Mouse (Mus musculus): ENCODE measurements around the gene Serpina3k. TPM values are rescaled to one million over a fixed set of nuclear protein-coding genes. Genes with fewer than 3 reads are reported as not detected.
"Not testable (repeated sequence)": the region's sequence is repeated elsewhere in the genome, so short reads cannot be mapped to it uniquely, and the experiment has no call there.

Gene Serpina3k
- polyA plus RNA-seq, 1 experiment from 2014 or later = not detected

- H3K27me3 ChIP-seq (ENCODE audit: control insufficient read depth, insufficient read depth, low read length); ATAC-seq (replicated peaks; ENCODE audit: insufficient number of reproducible peaks, low FRiP score, low TSS enrichment, low read depth); H3K36me3 ChIP-seq (replicated peaks; ENCODE audit: control insufficient read depth, insufficient read depth, low read depth, low read length); H3K4me3 ChIP-seq (ENCODE audit: low read depth, low read length); H3K27ac ChIP-seq (replicated peaks; ENCODE audit: low read depth, low read length); H3K9me3 ChIP-seq (replicated peaks; ENCODE audit: control insufficient read depth, low read length); H3K4me2 ChIP-seq (ENCODE audit: low read depth, low read length); DNase-seq (ENCODE audit: low spot score); H3K4me1 ChIP-seq (ENCODE audit: control insufficient read depth, insufficient read depth, low read length); H3K9ac ChIP-seq (replicated peaks; ENCODE audit: low read length): not testable (repeated sequence)
- WGBS = 63% methylated on average over 5 of the region's 5 CpGs
These were observed 38.9 kb downstream of the Serpina3k start for GRCm38 (mm10) chr12:104377179-104377578.

DNA sequence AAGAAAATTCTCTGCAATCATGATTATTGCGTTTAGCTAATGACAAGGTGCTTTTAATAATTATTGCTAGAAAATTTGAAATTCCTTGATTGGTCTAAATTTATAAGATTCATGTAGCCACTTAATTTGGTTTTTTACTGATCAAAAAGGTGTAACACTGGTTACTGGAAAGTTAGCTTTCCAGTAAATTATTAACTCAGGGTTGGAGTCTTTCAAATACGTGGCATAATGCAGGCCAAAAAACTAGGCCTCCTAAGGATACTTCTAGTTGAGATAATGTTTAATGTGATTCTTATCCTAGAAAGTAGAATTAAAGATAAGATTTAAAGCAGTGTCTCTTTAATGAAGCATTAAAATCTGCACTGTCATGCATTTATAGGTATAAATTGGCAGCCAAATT lies 40.1 kb downstream of the Serpina3k start:
- not testable (repeated sequence) for H3K27ac ChIP-seq (replicated peaks; ENCODE audit: low read depth, low read length); H3K4me2 ChIP-seq (ENCODE audit: low read depth, low read length); H3K9ac ChIP-seq (replicated peaks; ENCODE audit: low read length); ATAC-seq (replicated peaks; ENCODE audit: insufficient number of reproducible peaks, low FRiP score, low TSS enrichment, low read depth); H3K4me3 ChIP-seq (ENCODE audit: low read depth, low read length); H3K4me1 ChIP-seq (ENCODE audit: control insufficient read depth, insufficient read depth, low read length); H3K36me3 ChIP-seq (replicated peaks; ENCODE audit: control insufficient read depth, insufficient read depth, low read depth, low read length); DNase-seq (ENCODE audit: low spot score); H3K9me3 ChIP-seq (replicated peaks; ENCODE audit: control insufficient read depth, low read length); H3K27me3 ChIP-seq (ENCODE audit: control insufficient read depth, insufficient read depth, low read length)
- 69% methylated on average over 2 of the region's 2 CpGs for WGBS

- DNase-seq (ENCODE audit: low spot score); H3K9me3 ChIP-seq (replicated peaks; ENCODE audit: control insufficient read depth, low read length); H3K4me1 ChIP-seq (ENCODE audit: control insufficient read depth, insufficient read depth, low read length); H3K4me3 ChIP-seq (ENCODE audit: low read depth, low read length); H3K36me3 ChIP-seq (replicated peaks; ENCODE audit: control insufficient read depth, insufficient read depth, low read depth, low read length); H3K9ac ChIP-seq (replicated peaks; ENCODE audit: low read length); H3K4me2 ChIP-seq (ENCODE audit: low read depth, low read length); H3K27ac ChIP-seq (replicated peaks; ENCODE audit: low read depth, low read length); ATAC-seq (replicated peaks; ENCODE audit: insufficient number of reproducible peaks, low FRiP score, low TSS enrichment, low read depth); H3K27me3 ChIP-seq (ENCODE audit: control insufficient read depth, insufficient read depth, low read length): not testable (repeated sequence)
- WGBS = 43% methylated on average over 5 of the region's 5 CpGs
These were observed 40.5 kb downstream of the Serpina3k start for GRCm38 (mm10) chr12:104378815-104379214.

DNA sequence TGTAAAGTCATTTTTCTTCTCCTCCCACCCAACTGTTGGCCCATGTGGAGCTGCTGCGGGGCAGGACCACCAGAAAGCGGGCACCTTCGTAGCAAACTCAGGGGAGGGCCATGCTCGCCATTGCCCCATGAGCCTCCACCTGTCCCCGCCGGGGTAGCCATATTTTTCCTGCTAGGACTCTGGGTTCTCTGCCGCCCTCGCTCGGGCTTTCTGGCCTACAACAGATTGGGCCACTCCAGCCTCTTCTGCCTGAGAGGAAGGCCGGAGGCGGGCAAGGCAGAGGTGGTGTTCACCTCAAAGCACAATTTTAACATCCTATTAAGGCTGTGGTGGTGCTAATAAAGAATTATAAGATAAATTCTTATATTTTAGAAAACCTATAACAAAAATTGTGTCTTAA lies 41.6 kb downstream of the Serpina3k start:
- ATAC-seq (replicated peaks; ENCODE audit: insufficient number of reproducible peaks, low FRiP score, low TSS enrichment, low read depth) = no peak
- Histone ChIP-seq H3K36me3 (replicated peaks; ENCODE audit: control insufficient read depth, insufficient read depth, low read depth, low read length) (no peaks in the 10 kb centered on the region), H3K4me3 (ENCODE audit: low read depth, low read length) (no peak overlapping the region), H3K9me3 (replicated peaks; ENCODE audit: control insufficient read depth, low read length) (no peaks in the 10 kb centered on the region), H3K27me3 (ENCODE audit: control insufficient read depth, insufficient read depth, low read length) (no peaks in the 10 kb centered on the region), H3K4me2 (ENCODE audit: low read depth, low read length) (no peak overlapping the region), H3K4me1 (ENCODE audit: control insufficient read depth, insufficient read depth, low read length) (no peaks in the 10 kb centered on the region), H3K27ac (replicated peaks; ENCODE audit: low read depth, low read length) (no peak overlapping the region), H3K9ac (replicated peaks; ENCODE audit: low read length) (no peak overlapping the region)
- no peak for DNase-seq (ENCODE audit: low spot score)
- WGBS = 91% methylated on average over 11 of the region's 11 CpGs

DNA sequence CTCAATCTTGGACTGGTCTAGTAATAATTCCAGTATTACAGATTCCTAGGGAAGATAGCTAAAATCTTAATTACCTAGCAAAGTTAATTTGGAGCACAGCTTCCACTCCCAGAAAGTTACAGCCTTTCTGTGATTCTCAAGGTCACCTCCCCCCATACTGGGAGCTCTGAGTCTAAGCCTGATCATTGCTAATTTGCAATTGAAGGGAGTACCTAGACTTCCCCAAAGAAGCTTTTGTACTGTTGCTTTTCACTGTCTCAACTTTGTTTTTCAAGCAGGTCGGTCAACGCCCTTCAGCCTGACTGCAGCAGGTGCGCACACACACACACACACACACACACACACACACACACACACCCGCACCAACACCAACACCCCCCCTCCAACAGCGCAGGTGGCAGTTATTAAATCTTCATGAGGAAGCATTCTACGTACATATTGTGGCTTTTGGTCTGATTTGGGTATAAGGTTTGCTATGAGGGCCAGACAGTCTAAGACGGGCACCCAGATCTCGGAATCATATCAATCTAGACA lies 42.9 kb downstream of the Serpina3k start:
- WGBS = 85% methylated on average over 8 of the region's 8 CpGs
- not testable (repeated sequence) for H3K27ac ChIP-seq (replicated peaks; ENCODE audit: low read depth, low read length); H3K27me3 ChIP-seq (ENCODE audit: control insufficient read depth, insufficient read depth, low read length); H3K4me2 ChIP-seq (ENCODE audit: low read depth, low read length); H3K9ac ChIP-seq (replicated peaks; ENCODE audit: low read length); DNase-seq (ENCODE audit: low spot score); ATAC-seq (replicated peaks; ENCODE audit: insufficient number of reproducible peaks, low FRiP score, low TSS enrichment, low read depth); H3K36me3 ChIP-seq (replicated peaks; ENCODE audit: control insufficient read depth, insufficient read depth, low read depth, low read length); H3K4me1 ChIP-seq (ENCODE audit: control insufficient read depth, insufficient read depth, low read length); H3K4me3 ChIP-seq (ENCODE audit: low read depth, low read length); H3K9me3 ChIP-seq (replicated peaks; ENCODE audit: control insufficient read depth, low read length)

GRCm38 (mm10) chr12:104385987-104386386 lies 47.7 kb downstream of the Serpina3k start:
- not testable (repeated sequence) for DNase-seq (ENCODE audit: low spot score); H3K9ac ChIP-seq (replicated peaks; ENCODE audit: low read length); H3K36me3 ChIP-seq (replicated peaks; ENCODE audit: control insufficient read depth, insufficient read depth, low read depth, low read length); H3K27me3 ChIP-seq (ENCODE audit: control insufficient read depth, insufficient read depth, low read length); H3K4me2 ChIP-seq (ENCODE audit: low read depth, low read length); H3K4me3 ChIP-seq (ENCODE audit: low read depth, low read length); H3K9me3 ChIP-seq (replicated peaks; ENCODE audit: control insufficient read depth, low read length); ATAC-seq (replicated peaks; ENCODE audit: insufficient number of reproducible peaks, low FRiP score, low TSS enrichment, low read depth); H3K27ac ChIP-seq (replicated peaks; ENCODE audit: low read depth, low read length); H3K4me1 ChIP-seq (ENCODE audit: control insufficient read depth, insufficient read depth, low read length)

GRCm38 (mm10) chr12:104386878-104387277 lies 48.6 kb downstream of the Serpina3k start:
- H3K9me3 ChIP-seq (replicated peaks; ENCODE audit: control insufficient read depth, low read length); H3K4me2 ChIP-seq (ENCODE audit: low read depth, low read length); H3K27ac ChIP-seq (replicated peaks; ENCODE audit: low read depth, low read length); H3K27me3 ChIP-seq (ENCODE audit: control insufficient read depth, insufficient read depth, low read length); H3K4me3 ChIP-seq (ENCODE audit: low read depth, low read length); H3K9ac ChIP-seq (replicated peaks; ENCODE audit: low read length); H3K36me3 ChIP-seq (replicated peaks; ENCODE audit: control insufficient read depth, insufficient read depth, low read depth, low read length); H3K4me1 ChIP-seq (ENCODE audit: control insufficient read depth, insufficient read depth, low read length); ATAC-seq (replicated peaks; ENCODE audit: insufficient number of reproducible peaks, low FRiP score, low TSS enrichment, low read depth); DNase-seq (ENCODE audit: low spot score): not testable (repeated sequence)
- WGBS = 62% methylated on average over 2 of the region's 2 CpGs

DNA sequence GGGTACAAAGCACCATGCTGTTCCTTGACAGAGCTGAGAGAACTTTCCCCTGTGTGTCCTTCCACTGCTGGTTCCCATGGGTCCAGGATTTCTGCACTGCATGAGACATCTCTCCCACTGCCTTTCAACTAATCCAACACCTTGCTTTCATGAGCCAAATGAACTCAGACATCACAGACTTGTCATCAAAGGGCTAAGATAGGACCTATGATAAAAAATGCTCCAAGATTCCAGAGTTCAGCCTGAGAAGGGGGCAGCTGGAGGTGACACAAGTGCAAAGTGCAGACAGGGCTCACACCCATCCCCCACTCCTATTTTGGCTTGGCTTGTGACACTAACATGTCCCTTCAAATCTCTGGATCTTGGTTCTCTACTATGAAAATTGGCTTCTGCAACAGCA lies 50.2 kb downstream of the Serpina3k start:
- DNase-seq (ENCODE audit: low spot score) (no peak), ATAC-seq (replicated peaks; ENCODE audit: insufficient number of reproducible peaks, low FRiP score, low TSS enrichment, low read depth) (no peak)
- Histone ChIP-seq H3K4me3 (ENCODE audit: low read depth, low read length) (no peak overlapping the region), H3K9me3 (replicated peaks; ENCODE audit: control insufficient read depth, low read length) (no peaks in the 10 kb centered on the region), H3K27ac (replicated peaks; ENCODE audit: low read depth, low read length) (no peak overlapping the region), H3K27me3 (ENCODE audit: control insufficient read depth, insufficient read depth, low read length) (no peaks in the 10 kb centered on the region), H3K4me2 (ENCODE audit: low read depth, low read length) (no peak overlapping the region), H3K4me1 (ENCODE audit: control insufficient read depth, insufficient read depth, low read length) (no peaks in the 10 kb centered on the region), H3K9ac (replicated peaks; ENCODE audit: low read length) (no peak overlapping the region), H3K36me3 (replicated peaks; ENCODE audit: control insufficient read depth, insufficient read depth, low read depth, low read length) (no peaks in the 10 kb centered on the region)
